Mouse (Mus musculus) lung, embryonic 15.5 days (tissue): ENCODE data around the gene Uhrf1bp1l. TPM values are rescaled to one million over a fixed set of nuclear protein-coding genes. Genes with fewer than 3 reads are reported as not detected.
"Not testable (repeated sequence)": the region's sequence is repeated elsewhere in the genome, so short reads cannot be mapped to it uniquely, and the experiment has no call there.

Experiments used
- ATAC-seq: fragments of 200-750 bp; cut with Nextera tagmentation; 2 replicates; pipeline ENCODE4 v1.8.0; 2017; ENCODE audit warnings: moderate number of reproducible peaks, borderline replicate concordance; ENCODE audit not compliant: low FRiP score, low TSS enrichment; ENCODE audit errors: extremely low read depth
- H3K27ac ChIP-seq: fragments of 300-500 bp; sonication (generic); 2 replicates; pipeline ENCODE4 v1.5.1; 2015; ENCODE audit warnings: moderate library complexity, mild to moderate bottlenecking, inconsistent platforms
- H3K27me3 ChIP-seq: fragments of 300-500 bp; sonication (generic); 2 replicates; pipeline ENCODE4 v1.6.1; 2015; ENCODE audit warnings: inconsistent platforms
- H3K36me3 ChIP-seq: fragments of 300-500 bp; sonication (generic); 2 replicates; pipeline ENCODE4 v1.6.1; 2015; ENCODE audit warnings: inconsistent platforms
- H3K4me1 ChIP-seq: fragments of 300-500 bp; sonication (generic); 2 replicates; pipeline ENCODE4 v1.6.1; 2015; ENCODE audit warnings: inconsistent platforms
- H3K4me2 ChIP-seq: fragments of 300-500 bp; sonication (generic); 2 replicates; pipeline ENCODE4 v1.6.1; 2015; ENCODE audit warnings: inconsistent platforms, mild to moderate bottlenecking, moderate library complexity
- H3K4me3 ChIP-seq: fragments of 300-500 bp; sonication (generic); 2 replicates; pipeline ENCODE4 v1.5.1; 2015; ENCODE audit warnings: mild to moderate bottlenecking, inconsistent platforms
- H3K9ac ChIP-seq: fragments of 300-500 bp; sonication (generic); 2 replicates; pipeline ENCODE4 v1.6.1; 2015; ENCODE audit warnings: inconsistent platforms
- H3K9me3 ChIP-seq: fragments of 300-500 bp; sonication (generic); 2 replicates; pipeline ENCODE4 v1.6.1; 2016; ENCODE audit warnings: inconsistent platforms
- WGBS: fragments of 180-500 bp; shearing (Covaris S2); methylation state at CpG from one replicate; pipeline ENCODE4 v1.1.7; 2015; 5-methylcytosine and 5-hydroxymethylcytosine counted together
- polyA plus RNA-seq: library from polyadenylated mRNA; unstranded; fragments of >200 nt; fragmentation: Nextera tagmentation; extraction: Ambion mirVana; gene quantifications from 2 replicates; pipeline ENCODE4 v1.2.1, GENCODE M21; 2015

Gene Uhrf1bp1l
- polyA plus RNA-seq = 26.3 and 28.3 TPM in 2 replicates

DNA sequence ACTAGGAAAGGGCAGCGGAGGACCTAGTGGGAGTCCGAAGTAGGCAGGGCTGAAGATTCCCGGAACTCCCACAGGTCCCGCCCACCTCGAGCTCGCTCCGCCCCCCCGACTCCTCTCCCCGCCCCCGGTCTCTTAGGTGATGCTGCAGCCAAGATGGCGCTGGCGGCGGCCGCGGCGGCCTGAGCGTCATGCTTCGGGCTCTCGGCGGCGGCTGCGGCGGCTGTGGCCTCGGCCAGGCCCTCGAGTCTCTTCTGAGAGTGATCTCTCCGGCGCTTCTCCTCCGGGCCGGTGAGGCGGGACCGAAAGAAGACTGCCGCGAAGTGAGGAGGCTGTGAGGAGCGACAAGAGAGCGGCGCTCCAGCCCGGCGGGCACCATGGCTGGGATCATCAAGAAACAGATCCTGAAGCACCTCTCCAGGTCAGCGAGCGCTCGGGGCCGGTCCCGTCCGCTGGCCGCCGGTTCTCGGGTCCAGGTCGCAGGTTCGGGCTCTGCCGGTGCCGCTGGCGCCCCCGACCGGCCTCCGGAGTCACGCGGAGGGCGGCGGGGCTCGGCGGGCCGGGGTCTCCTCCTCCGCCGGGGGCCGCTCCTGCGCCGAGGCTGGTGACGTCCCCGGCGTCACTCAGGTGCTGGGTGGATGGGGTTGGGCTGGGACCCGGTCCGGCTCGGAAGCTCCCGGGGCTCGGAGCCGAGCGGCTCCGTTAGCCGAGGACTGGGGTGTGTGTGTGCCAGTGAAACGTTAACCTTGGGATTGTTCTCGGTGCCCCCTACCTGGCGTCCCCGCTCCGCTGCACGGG lies at the start of gene Uhrf1bp1l:
Uhrf1bp1l (plus strand) TSS at position 121 of the 795 bp plus-strand sequence.
- H3K27ac ChIP-seq = peak within 1 kb of the TSS; percentile 77
- under 1% methylated on average over 83 of the region's 85 CpGs for WGBS
- H3K36me3 ChIP-seq = no peaks in the 10 kb centered on the region
- H3K4me2 ChIP-seq = peak within 1 kb of the TSS; percentile 63
- peak within 1 kb of the TSS; percentile 86 for H3K9ac ChIP-seq
- peak; percentile 97 for ATAC-seq
- peaks cover 6% of the 10 kb centered on the region; the same call in 1 of the 2 replicates for H3K4me1 ChIP-seq
- H3K4me3 ChIP-seq = peak within 1 kb of the TSS; percentile 76
- H3K9me3 ChIP-seq = no peaks in the 10 kb centered on the region
- H3K27me3 ChIP-seq = no peaks in the 10 kb centered on the region

DNA sequence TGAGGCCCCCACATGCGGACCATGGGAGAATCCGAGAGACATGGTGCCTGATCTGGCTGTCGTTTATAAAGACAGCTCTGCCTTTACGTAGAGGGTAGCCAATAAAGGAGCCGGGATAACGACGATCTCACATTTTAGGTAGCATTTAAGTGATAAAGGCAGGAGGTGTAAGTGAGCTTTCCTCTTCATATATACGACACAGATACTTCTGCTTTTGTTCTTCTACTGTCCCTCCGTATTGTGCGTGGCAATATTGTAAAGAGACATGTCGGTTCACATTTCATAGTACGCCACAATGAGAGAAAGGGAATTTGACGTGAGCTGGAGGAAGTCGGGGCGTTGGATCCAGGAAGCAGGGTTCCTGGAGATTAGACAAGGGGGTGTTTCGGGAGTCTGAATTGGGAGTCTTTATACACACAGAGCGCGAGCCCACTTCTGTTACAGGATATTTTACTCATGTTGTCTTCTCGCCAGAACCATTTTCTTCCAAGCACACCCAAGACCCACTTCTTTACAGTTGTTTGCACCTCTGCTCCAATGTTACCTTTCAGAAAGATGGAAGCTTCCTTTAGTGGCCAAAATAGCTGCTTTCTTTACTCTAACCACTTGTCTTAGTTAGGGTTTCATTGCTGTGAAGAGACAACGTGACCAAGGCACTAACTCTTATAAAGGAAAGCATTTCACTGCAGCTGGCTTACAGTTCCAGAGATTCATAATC lies 49.4 kb upstream of the Uhrf1bp1l start:
- Histone ChIP-seq H3K27ac (no peak overlapping the region), H3K36me3 (no peaks in the 10 kb centered on the region), H3K9me3 (no peaks in the 10 kb centered on the region), H3K4me3 (no peak overlapping the region), H3K4me1 (no peaks in the 10 kb centered on the region), H3K9ac (no peak overlapping the region), H3K27me3 (no peaks in the 10 kb centered on the region), H3K4me2 (no peak overlapping the region)
- ATAC-seq = no peak
- 70% methylated on average over 20 of the region's 20 CpGs for WGBS

DNA sequence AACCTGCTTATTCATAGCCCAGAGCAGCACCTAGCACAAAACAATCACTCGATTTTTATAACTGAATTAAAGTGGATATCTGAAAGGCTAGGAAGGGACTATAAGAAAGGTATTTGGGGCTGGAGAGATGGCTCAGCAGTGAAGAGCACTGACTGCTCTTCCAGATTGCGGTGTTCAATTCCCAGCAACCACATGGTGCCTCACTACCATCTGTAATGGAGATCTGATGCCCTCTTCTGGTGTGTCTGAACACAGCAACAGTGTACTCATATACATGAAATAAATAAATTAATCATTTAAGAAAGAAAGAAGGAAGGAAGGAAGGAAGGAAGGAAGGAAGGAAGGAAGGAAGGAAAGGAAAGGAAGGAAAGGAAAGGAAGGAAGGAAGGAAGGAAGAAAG lies 48.5 kb upstream of the Uhrf1bp1l start:
- 71% methylated on average over 2 of the region's 2 CpGs for WGBS
- H3K9ac ChIP-seq, H3K4me3 ChIP-seq, H3K27ac ChIP-seq, H3K36me3 ChIP-seq, H3K9me3 ChIP-seq, H3K27me3 ChIP-seq, H3K4me1 ChIP-seq, ATAC-seq, H3K4me2 ChIP-seq: not testable (repeated sequence)

DNA sequence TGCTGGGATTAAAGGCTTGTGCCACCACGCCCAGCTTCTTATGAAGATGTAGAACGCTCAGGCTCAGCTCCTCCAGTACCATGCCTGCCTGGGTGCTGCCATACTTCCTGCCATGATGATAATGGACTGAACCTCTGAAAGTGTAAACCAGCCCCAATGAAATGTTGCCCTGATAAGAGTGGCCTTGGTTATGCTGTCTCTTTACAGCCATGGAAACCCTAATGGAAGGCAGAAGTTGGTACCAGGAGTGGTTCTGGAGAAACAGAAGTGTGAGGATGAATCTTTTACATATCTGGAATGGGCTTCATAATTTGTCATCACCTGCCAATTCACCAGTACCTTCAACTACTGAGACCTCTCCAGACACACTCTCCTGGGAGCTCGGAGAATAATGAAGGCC lies 46.8 kb upstream of the Uhrf1bp1l start:
- H3K9me3 ChIP-seq = no peaks in the 10 kb centered on the region
- 88% methylated on average over 3 of the region's 3 CpGs for WGBS
- H3K4me2 ChIP-seq = no peak overlapping the region
- no peak overlapping the region for H3K9ac ChIP-seq
- no peaks in the 10 kb centered on the region for H3K36me3 ChIP-seq
- ATAC-seq = no peak
- H3K27ac ChIP-seq = no peak overlapping the region
- no peaks in the 10 kb centered on the region for H3K27me3 ChIP-seq
- H3K4me1 ChIP-seq = no peaks in the 10 kb centered on the region
- H3K4me3 ChIP-seq = no peak overlapping the region

DNA sequence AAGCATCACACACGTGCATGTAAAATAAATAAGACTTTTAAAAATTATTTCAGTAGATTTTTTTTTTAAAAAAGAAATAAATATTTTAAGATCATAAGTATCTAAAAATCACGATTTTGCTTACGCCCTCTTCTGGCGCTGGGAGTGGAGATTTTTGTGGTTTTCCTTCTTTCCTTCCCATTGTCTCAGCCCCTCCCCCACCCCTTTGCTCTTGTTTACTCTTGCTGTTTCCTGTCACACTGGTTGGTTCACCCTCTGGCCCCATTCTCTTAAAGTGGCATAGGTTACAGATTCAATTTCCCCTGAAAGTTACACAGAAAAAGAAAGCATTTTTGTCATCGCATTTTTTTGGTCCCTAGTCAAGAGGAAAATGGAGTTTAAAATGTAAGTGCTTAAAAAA lies 41.7 kb upstream of the Uhrf1bp1l start:
- 0 out of 2 replicates have a peak, but pooled peaks cover 3% of the 10 kb centered on the region for H3K4me1 ChIP-seq
- H3K9ac ChIP-seq = no peak overlapping the region
- no peaks in the 10 kb centered on the region for H3K36me3 ChIP-seq
- no peak for ATAC-seq
- H3K4me3 ChIP-seq = no peak overlapping the region
- no peak overlapping the region for H3K27ac ChIP-seq
- no peak overlapping the region for H3K4me2 ChIP-seq
- 38% methylated on average over 5 of the region's 5 CpGs for WGBS
- no peaks in the 10 kb centered on the region for H3K27me3 ChIP-seq
- H3K9me3 ChIP-seq = no peaks in the 10 kb centered on the region

DNA sequence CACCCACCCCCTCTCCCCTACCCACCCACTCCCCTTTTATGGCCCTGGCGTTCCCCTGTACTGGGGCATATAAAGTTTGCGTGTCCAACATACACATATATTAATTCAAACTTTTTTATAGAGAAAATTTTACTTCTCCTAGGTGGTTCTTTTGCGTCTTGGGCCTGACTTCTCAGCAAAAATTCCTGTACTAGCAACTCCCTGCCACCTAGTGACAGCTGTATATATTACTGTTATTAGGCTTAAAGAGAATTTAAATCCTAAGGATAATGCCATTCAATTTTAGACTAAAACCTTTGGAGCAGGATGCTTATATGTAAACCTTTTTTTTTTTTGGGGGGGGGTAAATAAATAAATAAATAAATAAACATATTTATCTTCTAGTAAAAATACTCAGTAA lies 37.4 kb upstream of the Uhrf1bp1l start:
- no peak overlapping the region for H3K27ac ChIP-seq
- H3K4me2 ChIP-seq = no peak overlapping the region
- 0 out of 2 replicates have a peak, but pooled peaks cover 3% of the 10 kb centered on the region for H3K4me1 ChIP-seq
- peaks cover 10% of the 10 kb centered on the region for H3K36me3 ChIP-seq
- no peak overlapping the region for H3K9ac ChIP-seq
- H3K27me3 ChIP-seq = no peaks in the 10 kb centered on the region
- no peak overlapping the region for H3K4me3 ChIP-seq
- H3K9me3 ChIP-seq = no peaks in the 10 kb centered on the region
- WGBS = 61% methylated on average over 3 of the region's 3 CpGs
- ATAC-seq = no peak

DNA sequence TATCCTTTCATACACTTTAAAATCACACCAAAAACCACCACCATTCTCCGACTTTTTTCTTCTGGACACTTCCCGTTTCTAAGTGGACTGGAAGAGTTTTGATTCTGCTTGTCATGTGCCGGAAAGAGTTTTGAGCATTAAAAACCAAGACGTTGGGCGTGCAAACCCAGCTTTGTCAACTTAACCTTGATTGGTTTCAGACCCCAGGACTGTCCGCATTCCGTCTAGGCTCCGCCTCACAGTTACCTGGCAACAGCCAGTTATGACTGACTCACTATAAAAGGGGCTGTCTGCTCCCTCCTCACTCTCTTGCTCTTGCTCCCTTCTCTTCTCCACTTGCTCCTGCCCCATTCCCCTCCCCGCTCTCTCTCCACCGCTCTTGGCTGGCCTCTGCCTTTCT lies 36.1 kb upstream of the Uhrf1bp1l start:
- H3K9ac ChIP-seq = no peak overlapping the region
- H3K36me3 ChIP-seq = peaks cover 18% of the 10 kb centered on the region
- no peaks in the 10 kb centered on the region for H3K9me3 ChIP-seq
- no peak overlapping the region for H3K4me3 ChIP-seq
- 29% methylated on average over 10 of the region's 10 CpGs for WGBS
- no peak overlapping the region for H3K27ac ChIP-seq
- ATAC-seq = peak; percentile 64
- H3K4me2 ChIP-seq = peak overlapping the region; percentile 24
- H3K4me1 ChIP-seq = no peaks in the 10 kb centered on the region
- no peaks in the 10 kb centered on the region for H3K27me3 ChIP-seq

DNA sequence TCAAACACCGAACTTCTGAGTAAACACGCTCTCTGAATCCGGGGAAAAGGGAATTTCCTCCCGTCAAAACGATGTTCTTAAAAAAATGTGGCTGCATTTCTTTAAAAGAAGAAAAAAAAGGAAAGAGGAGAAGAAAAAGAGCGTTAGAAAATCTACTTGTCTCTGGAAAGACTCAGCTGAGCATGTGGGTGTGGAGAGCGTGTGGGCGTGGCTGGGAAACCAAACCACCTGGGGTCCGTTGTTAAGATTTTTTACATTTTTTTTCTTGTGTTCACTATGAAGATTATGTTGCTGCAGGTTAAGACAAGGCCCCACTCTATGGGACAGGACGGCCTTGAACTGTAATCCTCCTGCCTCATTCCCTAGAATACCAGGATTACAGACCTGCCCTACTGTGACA lies 29.9 kb upstream of the Uhrf1bp1l start:
- H3K9ac ChIP-seq = no peak overlapping the region
- 83% methylated on average over 10 of the region's 10 CpGs for WGBS
- H3K36me3 ChIP-seq = peaks cover 37% of the 10 kb centered on the region

DNA sequence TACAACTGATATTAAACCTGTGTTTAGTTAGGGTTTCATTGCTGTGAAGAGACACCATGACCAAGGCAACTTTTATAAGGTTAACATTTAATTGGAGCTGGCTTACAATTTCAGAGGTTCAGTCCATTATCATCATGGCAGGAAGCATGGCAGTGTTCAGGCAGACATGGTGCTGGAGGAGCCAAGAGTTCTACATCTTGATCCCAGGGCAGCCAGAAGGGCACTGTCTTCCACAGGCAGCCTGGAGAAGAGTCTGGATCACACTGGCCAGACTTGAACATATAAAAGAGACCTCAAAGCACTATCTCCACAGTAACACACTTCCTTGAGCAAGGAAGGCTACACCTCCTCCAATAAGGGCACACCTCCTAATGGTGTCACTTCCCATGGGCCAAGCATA lies 24.5 kb upstream of the Uhrf1bp1l start:
- Histone ChIP-seq H3K27me3 (no peaks in the 10 kb centered on the region), H3K4me2 (no peak overlapping the region), H3K9me3 (no peaks in the 10 kb centered on the region), H3K4me1 (no peaks in the 10 kb centered on the region), H3K4me3 (no peak overlapping the region), H3K9ac (no peak overlapping the region), H3K27ac (no peak overlapping the region), H3K36me3 (peaks cover 29% of the 10 kb centered on the region)
- ATAC-seq = no peak

More for the DNA sequence above, 29.9 kb upstream of the Uhrf1bp1l start:
- Histone ChIP-seq H3K27ac (no peak overlapping the region), H3K9me3 (no peaks in the 10 kb centered on the region), H3K4me2 (no peak overlapping the region), H3K4me1 (no peaks in the 10 kb centered on the region), H3K4me3 (no peak overlapping the region), H3K27me3 (no peaks in the 10 kb centered on the region)
- ATAC-seq = no peak

DNA sequence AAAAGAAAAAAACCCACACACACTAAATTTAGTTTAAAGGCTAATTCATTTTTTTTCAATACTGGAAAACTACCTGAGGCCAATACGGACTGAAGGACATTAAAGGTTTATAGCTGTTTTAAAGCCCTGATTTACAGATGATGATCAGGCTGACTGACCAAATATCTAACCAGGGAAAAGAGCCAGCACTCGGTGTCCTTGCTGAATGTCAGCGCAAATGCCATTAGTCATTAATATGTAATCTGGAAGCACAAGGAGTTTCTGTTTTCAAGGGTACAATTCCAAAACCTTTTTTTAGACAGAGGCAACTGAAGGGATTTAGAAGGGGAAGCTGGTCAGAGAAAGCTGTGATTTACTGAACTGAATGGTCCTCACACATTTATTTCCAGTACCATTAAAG lies 24.0 kb upstream of the Uhrf1bp1l start:
- Histone ChIP-seq H3K4me1 (no peaks in the 10 kb centered on the region), H3K27ac (no peak overlapping the region), H3K4me2 (no peak overlapping the region), H3K9me3 (no peaks in the 10 kb centered on the region), H3K36me3 (peaks cover 29% of the 10 kb centered on the region), H3K4me3 (no peak overlapping the region), H3K9ac (no peak overlapping the region), H3K27me3 (no peaks in the 10 kb centered on the region)
- 89% methylated on average over 3 of the region's 3 CpGs for WGBS
- ATAC-seq = no peak

DNA sequence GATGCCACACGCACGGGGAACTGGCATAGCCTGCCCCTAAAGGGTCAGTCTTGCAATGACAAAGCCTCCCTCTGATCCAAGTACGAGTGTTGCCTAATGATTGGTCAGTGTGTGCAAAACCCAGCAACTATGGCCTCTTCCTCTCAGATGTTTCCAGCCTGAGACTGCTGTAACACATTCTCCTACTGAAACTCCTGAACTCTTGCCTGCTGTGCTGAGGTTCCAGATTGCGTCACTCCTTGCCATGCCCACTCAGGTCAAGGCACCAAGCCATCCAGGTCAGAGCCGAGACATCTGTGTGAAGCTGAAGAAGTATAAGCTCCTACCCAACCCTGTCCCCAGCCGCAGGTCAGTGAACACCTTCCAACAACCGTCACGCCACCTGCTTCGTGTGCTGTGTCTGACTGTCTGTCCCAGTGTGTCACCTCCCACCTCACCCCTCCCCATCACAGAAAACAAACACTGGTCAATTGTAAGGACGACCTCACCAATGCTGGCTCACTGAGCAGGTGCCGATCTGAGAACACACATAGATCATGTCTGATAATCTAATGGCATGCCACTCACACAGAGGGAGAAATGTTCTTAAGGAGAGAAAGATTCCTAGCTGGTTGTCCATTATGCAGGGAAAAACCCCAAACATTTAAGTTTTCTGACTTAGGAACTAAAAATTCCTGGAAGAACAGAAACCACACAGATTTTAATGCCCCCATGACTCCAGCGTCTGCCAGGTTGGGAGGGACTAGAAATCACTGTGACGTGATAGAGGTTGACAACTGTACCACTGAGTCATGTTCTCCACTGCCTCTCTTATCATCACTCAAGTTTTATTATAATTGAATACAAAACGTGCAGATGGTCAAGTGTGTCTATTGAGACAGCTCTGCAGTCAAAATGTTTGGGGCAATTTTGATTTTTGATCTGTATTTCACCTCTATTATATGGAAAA lies 22.3 kb upstream of the Uhrf1bp1l start:
- Histone ChIP-seq H3K4me3 (no peak overlapping the region), H3K4me2 (no peak overlapping the region), H3K27me3 (no peaks in the 10 kb centered on the region), H3K27ac (no peak overlapping the region), H3K36me3 (peaks cover 33% of the 10 kb centered on the region), H3K9ac (no peak overlapping the region), H3K9me3 (no peaks in the 10 kb centered on the region), H3K4me1 (no peaks in the 10 kb centered on the region)
- WGBS = 83% methylated on average over 14 of the region's 14 CpGs
- ATAC-seq = no peak
